In the genomic region with DNA sequence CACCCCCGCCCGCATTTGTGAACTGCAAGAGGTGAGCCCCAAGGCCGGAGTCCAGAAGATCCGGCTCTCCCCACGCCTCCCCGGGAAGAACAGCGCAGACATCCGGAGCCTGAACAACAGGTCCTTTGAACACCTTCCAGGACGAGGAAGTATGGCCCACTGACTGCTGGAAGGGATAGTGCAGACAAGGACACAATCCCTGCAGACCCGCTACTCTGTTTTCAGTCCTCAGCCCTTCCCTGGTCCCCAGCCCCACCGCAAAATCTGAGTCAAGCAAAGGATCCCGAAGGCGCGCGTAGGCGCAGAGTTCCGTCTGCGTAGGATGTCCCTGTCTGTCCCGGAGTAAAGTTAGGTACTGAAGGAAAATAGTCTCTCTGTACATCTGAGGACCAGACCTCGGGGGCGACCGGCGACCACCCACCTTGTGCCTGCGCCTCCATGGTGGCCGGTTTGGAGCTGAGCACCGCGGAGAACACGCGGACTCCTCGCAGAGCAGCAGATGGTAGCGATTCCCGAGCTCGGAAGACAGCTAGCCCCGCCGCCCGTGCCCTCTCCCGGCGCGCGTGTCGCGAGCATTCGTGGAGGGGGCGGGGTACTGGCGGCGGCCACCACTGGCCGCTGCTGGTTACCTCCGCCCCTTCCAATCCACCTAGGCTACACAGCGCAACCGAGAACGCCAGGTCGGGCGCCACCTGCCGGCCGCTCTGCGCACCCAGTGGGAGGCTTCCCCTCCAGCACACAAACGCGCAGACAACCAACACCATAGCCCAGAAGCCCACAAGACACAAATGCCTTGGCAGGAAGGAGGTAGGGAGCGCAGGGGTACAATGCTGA, we compare ENCODE assay signal across 8 mouse cellular contexts. TPM values are rescaled to one million over a fixed set of nuclear protein-coding genes. Genes with fewer than 3 reads are reported as not detected.
DNase-seq lines count a peak whose midpoint lies in the region; ATAC-seq and TF ChIP-seq lines count a peak whose summit lies in the region.

Gene Tpd52l1, minus strand, starts transcription at position 668 of the 834 bp plus-strand sequence.

- peak within 1 kb of the TSS; percentile 56 for H3K9ac ChIP-seq in hindbrain, postnatal 0 days (replicated peaks; ENCODE audit: low read length)

- H3K27ac ChIP-seq in hindbrain, postnatal 0 days = 0 out of 2 replicates have a peak within 1 kb of the TSS, but pooled peaks have one; percentile 42

- peak; percentile 93 for TF ChIP-seq CTCF in hindbrain, postnatal 0 days (IDR thresholded peaks at IDR 0.05; ENCODE audit: low read depth)

- H3K27me3 ChIP-seq in hindbrain, postnatal 0 days (ENCODE audit: insufficient read depth, low read length) = no peaks in the 10 kb centered on the region

- ATAC-seq in common myeloid progenitor, adult 5-6 weeks (replicated peaks; ENCODE audit: low read depth, poor library complexity, severe bottlenecking) = peak; percentile 99
- ATAC-seq in hindbrain, postnatal 0 days = peak; percentile 99

- no peaks in the 10 kb centered on the region for H3K36me3 ChIP-seq in hindbrain, postnatal 0 days (ENCODE audit: insufficient read depth, low read length)

- H3K9me3 ChIP-seq in hindbrain, postnatal 0 days (ENCODE audit: low read length) = no peaks in the 10 kb centered on the region

- DNase-seq in adrenal gland, adult 18-20 months (ENCODE audit: low spot score in 2 of 2) = peak; percentile 82 to 92
- peak; percentile 91 for DNase-seq in gastrocnemius, postnatal 10 days
- DNase-seq in hindbrain, postnatal 0 days (ENCODE audit: low spot score) = peak; percentile 93
- DNase-seq in left cerebral cortex, adult 18-20 months (ENCODE audit: low spot score in 2 of 2) = peak; percentile 84 to 87
- peak; percentile 82 for DNase-seq in lung, postnatal 36 days
- DNase-seq in right cerebral cortex, adult 18-20 months = peak; percentile 83
- DNase-seq in urinary bladder, postnatal 25 days (ENCODE audit: low spot score) = peak; percentile 82

- H3K4me1 ChIP-seq in hindbrain, postnatal 0 days (ENCODE audit: insufficient read depth, low read length) = no peaks in the 10 kb centered on the region

- H3K4me2 ChIP-seq in hindbrain, postnatal 0 days (ENCODE audit: low read depth, low read length) = peak within 1 kb of the TSS; percentile 93

- H3K4me3 ChIP-seq in hindbrain, postnatal 0 days (ENCODE audit: low read length) = peak within 1 kb of the TSS; percentile 50

- WGBS in hindbrain, postnatal 0 days = under 1% methylated on average over 59 of the region's 59 CpGs

RNA-seq across cellular contexts. Expression of gene Tpd52l1, which starts in this region (rescaled TPM):
- total RNA-seq in adrenal gland, adult 18-20 months (2021) = 10 to 100 TPM; 31.7 to 49.5 TPM
- total RNA-seq in common myeloid progenitor, adult 5-6 weeks (2017) = 0.32 TPM in 1 of 2 replicates, not detected in the other
- total RNA-seq in gastrocnemius, postnatal 10 days (2021) = 10 to 100 TPM; 28.0 to 29.4 TPM
- total RNA-seq in hindbrain, postnatal 0 days (2014; rRNA removed) = 12.9 and 24.4 TPM in 2 replicates
- 62.0 and 63.7 TPM in 2 replicates for polyA plus RNA-seq in hindbrain, postnatal 0 days (2015; fragmentation: Nextera tagmentation; extraction: Ambion mirVana)
- total RNA-seq in left cerebral cortex, adult 18-20 months (2021) = 10 to 100 TPM; 26.9 to 29.4 TPM

Comparison
In these comparisons a context has a peak if more than half of its experiments do, and no peak if none do; other contexts are left out.
1. Peak in every context shown above with its lines: DNase-seq, ATAC-seq, H3K4me3 ChIP-seq and H3K27ac ChIP-seq.
2. RNA of gene Tpd52l1 (total RNA-seq): 31.7 to 49.5 TPM in adrenal gland, adult 18-20 months, 28.0 to 29.4 TPM in gastrocnemius, postnatal 10 days, 26.9 to 29.4 TPM in left cerebral cortex, adult 18-20 months and 12.9 to 24.4 TPM in hindbrain, postnatal 0 days; 0.32 TPM in common myeloid progenitor, adult 5-6 weeks; every median in the first group is over 10 times any median in the second.
3. Peak in ATAC-seq in common myeloid progenitor, adult 5-6 weeks; RNA of the gene not detected or under 1 TPM.